Mouse (Mus musculus) adrenal gland (tissue): ENCODE results near the gene Hsd17b7.
"Not testable (repeated sequence)": the region's sequence is repeated elsewhere in the genome, so short reads cannot be mapped to it uniquely, and the experiment has no call there.

ENCODE experiments used
- intact Hi-C: fragments of 180-260 bp; cut with DNase I; formaldehyde crosslinking; loops from one replicate; pipeline ENCODE4 v1.15.1; 2025
- long read RNA-seq, 2 experiments: library from polyadenylated mRNA; unstranded; transcript quantifications; one replicate each; pipeline ENCODE4 v2.0.0; 2020; ENCODE audit warnings: borderline replicate concordance in 1 of 2; ENCODE audit not compliant: insufficient replicate concordance in 1 of 2

Gene Hsd17b7
- long read RNA-seq, experiment 1, full-length matches to known transcripts = 10 of 18 reads
- long read RNA-seq, experiment 1, partial matches to known transcripts = 1 of 18 reads
- long read RNA-seq, experiment 1, other reads (novel, unspliced or antisense) = 7 of 18 reads
- long read RNA-seq, experiment 2, full-length matches to known transcripts = 9 of 12 reads
- long read RNA-seq, experiment 2, partial matches to known transcripts = 0 of 12 reads
- long read RNA-seq, experiment 2, other reads (novel, unspliced or antisense) = 3 of 12 reads

DNA sequence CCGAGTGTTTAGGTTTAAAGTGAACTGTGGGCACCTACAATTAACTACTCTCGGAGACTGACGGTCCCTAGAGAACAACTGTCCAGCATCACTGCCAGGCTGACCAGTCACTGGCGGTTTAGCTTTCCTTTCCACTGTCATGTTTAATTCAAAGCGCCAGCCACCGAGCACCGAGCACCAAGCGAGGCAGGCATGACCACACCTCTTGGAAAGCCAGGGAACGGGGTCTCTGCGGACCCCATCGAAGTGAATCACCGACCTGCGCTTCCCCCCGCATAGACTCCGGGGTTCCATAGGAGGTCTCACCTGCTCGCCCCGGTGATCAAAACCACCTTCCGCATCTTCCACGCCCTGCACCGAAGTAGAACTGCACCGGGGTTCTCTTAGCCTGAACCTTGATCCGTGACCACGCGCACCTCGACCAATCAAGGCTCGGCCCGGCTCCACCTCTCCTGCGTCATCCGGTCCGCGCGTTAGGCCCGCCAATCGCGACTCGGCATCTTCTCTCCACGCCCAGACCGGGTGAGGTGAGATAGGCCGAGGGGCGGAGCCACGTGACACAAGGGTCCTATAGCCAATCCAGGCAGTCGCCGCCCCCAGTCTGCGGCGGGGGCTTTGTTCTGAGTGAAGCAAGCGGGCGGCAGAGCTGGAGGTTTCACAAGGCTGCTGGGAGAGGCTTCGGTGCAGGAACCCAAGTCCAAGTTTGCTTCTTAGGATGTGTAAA lies at the start of gene Hsd17b7:
Hsd17b7 (minus strand) TSS at position 450 of the 724 bp plus-strand sequence.
- intact Hi-C loops = loop anchor here (10.0 kb wide), 1 partner anchor 66 kb away; no protein-coding TSS in a partner anchor

DNA sequence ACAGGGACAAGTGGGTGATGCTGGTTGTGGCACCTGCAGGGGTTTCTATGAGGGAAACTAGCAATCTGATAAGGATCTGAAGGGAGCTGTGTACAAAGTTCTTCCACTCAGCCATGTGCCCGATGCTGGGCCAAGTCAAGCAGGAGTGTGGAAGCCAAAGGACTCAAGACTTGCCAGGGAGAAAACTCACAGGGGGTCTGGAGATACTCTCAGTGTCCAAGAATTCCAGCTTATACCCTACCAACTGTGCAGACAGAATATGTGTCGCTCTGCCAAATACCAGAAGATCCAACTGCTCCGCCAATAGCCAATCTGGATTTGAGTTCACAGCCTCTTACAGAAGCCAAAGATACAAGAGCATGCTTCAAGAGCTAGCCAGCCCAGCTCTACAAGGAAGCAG lies 45.7 kb upstream of the Hsd17b7 start:
- intact Hi-C loops = no loop called here

DNA sequence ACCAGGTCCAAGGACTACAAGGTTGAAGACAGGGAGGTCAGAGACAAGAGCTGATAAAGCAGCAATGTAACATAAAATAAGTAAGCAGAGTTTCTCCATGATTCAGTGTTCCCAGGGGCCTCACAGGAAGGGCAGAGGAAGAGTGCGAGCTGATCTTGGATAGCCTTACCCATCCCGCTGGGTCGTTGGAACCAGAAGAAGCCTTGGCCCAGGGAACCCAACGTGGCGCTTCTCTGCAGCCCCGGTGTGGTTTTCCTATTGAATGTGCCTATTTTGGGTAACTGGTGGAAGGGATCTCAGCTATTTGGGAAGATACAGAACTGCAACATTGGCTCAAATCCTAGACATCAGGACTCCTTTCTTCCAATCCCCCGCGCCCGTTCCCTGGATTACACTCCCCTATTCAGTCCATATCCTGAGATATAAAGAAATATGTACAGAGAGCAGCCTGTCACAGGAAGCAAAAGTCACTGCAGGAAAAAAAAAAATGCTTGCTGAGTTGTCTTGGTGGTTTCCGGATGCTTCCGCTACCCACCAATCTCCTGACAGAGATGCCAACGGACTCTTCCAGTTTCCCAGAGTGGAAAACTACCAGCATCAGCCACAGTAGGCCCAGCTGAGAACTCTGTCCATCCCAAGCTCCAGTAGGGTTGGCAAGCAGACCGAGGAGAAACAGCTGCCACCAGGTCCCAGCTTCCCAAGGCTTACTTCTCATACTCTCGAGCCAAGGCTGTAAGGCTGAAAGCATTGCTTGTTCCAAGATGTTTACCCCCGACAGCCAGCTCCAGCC lies 41.9 kb upstream of the Hsd17b7 start:
- intact Hi-C loops = no loop called here

DNA sequence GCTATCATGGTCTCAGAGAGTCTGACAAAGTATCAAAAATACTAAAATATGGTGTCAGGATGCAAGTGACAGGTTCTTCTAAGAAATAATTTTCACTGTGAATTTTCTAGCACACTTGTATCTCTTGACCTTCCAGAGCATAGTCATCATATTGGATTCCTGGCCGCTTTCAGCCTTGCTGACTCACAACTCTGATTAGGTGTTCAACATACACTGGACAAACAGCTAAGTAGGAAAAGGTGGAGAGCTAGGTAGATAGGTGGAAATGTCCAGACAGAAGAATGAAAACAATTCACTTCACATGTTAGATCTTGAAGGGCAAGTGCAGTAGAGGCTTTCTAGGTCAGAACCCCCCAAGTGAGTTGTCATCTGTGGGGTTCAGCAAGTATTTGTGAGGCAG lies 40.3 kb upstream of the Hsd17b7 start:
- intact Hi-C loops = no loop called here

DNA sequence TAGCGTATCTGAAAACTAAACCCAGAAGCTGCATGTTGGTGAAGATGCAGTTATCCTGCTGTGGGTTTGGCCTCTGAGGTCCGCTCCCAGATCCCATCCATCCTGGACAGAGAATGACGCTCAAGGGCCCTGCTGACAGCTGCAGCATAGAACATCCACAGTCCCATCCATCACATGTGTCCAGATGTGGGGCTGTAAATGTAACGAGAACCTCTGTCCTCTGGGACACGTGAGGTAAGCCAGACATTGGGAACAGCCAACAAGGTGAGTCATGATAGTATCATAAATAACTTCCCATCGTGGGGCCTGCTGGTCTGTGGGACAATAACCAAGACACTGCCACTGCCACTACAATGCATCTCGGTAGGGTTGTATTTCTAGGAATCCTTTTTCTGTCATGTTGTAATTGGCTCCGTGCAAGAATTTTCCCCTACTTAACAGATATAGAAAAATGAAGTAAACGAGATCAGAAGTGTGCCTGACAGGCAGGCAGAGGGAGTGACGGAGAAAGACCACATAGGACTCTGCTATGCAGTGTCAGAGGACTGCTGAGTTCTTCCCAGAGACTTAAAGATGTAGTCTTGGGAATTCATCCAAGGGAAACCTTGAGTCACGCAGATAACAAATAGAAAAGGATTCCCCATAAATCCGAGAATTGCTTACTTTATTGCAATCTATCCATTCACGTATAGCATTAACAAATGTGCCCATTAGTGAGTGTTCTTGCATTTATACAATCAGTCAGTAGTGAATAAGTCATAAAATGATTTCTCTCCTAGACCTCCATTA lies 39.6 kb upstream of the Hsd17b7 start:
- intact Hi-C loops = no loop called here

DNA sequence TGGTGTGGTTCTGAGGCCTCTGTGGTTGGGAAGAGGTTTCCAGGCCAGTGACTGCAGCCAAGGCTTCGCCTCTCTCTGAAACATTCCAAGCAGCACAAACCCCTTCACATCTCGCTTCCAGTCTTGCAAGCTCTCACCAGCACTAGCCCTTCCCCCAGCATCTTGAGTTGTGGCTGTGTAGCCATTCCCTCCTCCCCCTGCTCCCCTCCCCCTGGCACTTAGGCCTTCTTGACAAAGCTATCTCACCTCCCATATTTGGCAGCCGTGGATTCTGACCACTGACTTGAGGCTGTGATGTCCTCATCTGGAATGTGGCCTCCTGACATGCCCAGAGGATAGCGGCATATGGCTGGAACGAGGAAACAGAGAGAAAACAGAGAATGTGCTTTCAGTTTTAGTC lies 37.5 kb upstream of the Hsd17b7 start:
- intact Hi-C loops = no loop called here

DNA sequence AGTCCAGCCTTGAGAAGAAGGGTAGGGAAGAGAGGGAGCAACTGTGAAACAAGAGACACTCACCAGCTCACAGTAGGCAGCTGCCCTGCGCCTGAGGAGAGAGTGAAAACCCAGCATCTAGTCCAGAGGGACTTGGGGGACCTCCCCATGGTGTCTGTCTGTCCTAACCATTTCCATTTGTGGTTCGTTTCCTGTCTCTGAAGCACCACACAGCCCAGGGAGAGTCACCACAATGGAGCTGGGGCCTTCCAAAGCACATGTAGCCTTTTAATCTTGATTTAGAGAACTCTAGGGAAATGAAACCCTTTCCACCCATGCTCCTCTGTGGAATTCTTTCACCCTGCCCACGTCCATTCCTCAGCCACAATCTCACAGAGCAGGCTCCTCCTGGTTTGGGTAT lies 36.3 kb upstream of the Hsd17b7 start:
- intact Hi-C loops = no loop called here

DNA sequence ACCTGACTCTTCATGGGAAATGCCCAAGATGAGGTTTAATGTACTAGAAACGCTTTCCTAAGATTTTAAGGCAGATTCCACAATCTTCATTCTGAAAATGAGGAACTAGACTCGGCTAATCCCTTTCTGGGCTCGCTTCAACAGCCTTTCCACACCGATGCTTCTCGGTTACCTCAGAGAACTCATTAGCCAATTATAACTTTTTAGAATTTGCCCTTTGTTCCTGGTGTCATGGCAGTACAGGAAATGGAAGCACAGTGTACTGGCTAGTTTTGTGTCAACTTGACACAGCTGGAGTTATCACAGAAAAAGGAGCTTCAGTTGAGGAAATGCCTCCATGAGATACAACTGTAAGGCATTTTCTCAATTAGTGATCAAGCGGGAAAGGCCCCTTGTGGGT lies 24.9 kb upstream of the Hsd17b7 start:
- intact Hi-C loops = not testable (repeated sequence)

DNA sequence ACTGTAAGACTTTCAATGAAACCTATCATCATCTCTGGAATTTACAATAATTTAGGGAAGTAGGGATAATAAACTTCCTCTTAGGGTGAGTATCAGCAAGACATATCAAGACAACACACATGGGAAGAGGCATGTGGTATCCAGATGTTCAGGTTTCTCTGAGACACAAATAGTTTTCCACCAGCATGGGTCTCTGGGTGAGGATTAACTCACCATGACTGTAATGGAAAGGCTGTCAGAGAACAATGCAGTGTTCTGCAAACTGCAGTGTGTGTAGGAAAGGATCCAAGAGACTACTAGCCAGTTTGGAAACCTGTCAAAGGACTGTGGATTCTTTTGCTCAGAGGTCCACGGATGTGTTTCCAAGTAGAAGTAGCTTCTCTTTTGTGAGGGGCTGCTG lies 17.1 kb upstream of the Hsd17b7 start:
- intact Hi-C loops = no loop called here

DNA sequence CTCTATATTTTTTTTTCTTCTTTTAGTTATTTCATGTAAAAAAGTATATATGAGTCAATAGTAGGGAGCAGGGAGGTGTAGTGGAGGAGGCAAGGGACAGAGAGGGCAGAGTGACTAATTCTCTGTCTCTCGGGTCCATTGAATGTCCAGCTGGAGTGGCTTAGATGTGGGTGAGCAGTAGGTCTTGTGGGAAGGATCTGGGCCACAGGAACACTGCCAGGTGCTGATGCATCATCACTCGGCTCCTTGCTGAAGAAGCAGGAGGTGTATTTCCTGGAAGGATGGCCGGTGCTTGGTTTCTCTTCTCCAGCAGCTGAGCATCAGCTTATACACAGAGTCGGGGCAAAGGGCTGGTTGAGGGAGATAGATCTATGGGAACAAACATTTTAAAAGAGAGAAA lies 8.6 kb upstream of the Hsd17b7 start:
- intact Hi-C loops = no loop called here

DNA sequence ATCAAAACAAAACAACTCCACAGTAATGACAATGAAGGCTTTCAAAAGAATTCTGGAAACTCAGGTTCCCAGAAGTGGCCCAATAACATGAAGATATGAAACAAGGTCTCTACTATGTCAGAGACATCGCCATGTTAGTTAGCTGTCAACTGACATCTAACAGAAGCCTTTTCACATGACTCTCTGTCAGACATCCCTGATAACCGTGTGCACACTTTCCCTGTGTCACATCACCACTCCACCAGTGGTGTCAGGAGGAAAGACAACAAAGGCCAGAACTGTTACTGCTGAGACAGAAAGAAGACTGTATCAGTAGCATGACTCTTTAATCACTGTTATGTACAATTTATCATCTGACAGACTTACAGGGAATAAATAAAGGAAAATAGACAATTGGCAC lies 3.0 kb upstream of the Hsd17b7 start:
- intact Hi-C loops = no loop called here

DNA sequence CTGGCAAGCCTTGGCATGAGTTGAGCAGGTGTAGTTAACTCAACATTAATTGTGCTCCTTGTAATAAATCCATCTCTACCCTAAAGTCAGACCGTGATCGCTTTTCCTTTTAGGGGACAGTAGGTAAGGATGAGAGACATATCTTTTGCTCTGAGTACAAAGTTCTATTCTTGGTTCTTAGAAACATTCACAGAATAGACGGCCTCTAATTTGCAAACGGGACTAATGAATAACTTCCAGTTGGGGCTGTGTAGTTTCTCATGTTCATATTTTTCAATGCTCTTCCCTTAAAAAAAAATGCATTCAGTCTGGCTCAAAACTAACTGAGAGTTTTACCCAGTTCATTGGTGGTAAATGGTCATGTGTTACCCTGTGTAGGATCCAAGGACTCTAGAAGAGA lies 1.9 kb upstream of the Hsd17b7 start:
- intact Hi-C loops = no loop called here

DNA sequence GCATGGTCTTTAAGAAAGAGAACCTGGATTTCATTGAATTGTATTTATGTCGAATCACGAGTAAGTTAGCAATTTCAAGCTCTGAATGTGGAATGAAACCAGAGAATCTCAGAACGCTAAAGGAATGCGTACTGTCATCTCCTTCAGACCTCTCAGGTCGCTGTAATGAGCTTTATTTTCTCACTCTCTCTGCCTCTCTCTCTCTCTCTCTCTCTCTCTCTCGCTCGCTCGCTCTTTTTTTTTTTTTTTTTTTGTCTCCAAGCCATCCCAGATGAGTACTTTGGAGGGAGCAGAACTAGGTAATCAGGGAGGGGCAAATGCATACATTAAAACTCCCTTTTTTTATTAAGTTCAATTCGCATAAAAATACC lies 460 bp upstream of the Hsd17b7 start:
- intact Hi-C loops = loop anchor here (10.0 kb wide), 1 partner anchor 65 kb away; no protein-coding TSS in a partner anchor

DNA sequence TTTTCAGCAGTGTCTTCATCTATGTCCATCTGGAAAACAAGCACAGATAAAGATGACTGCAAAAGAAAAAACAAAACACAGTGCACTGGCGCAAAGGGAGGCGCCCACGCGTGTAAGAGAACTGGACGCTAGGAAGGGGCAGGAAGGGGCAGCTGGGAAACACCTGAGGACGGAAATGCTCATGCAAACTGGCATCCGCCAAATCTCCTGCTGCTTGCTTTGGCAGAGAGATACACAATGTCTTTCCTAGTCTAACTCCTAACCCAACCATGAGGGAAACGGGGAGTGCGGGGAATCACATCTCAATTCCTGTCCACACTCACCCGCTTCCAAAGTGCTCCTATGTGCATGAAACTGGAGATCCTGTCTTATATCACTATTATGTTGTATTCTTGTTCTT lies 15.9 kb downstream of the Hsd17b7 start:
- intact Hi-C loops = no loop called here

DNA sequence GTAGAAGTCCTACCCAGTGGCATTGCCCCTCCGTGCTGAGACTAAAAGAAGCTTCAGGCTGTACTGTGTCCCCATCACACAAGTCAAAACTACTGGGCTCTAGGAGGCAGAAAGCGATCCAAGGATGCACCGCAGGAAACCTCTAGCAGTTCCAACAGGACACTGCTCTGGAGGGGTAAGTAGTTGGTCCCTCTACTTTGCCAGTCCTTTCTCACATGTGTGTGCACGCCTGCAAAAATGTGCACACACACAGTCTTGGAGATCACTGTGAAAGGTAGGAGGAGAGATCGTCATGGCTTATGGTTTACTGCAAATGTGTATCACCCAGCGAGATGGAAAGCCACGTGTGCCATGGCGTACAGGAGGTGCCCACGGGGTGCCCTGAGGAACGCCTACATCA lies 16.4 kb downstream of the Hsd17b7 start:
- intact Hi-C loops = no loop called here

DNA sequence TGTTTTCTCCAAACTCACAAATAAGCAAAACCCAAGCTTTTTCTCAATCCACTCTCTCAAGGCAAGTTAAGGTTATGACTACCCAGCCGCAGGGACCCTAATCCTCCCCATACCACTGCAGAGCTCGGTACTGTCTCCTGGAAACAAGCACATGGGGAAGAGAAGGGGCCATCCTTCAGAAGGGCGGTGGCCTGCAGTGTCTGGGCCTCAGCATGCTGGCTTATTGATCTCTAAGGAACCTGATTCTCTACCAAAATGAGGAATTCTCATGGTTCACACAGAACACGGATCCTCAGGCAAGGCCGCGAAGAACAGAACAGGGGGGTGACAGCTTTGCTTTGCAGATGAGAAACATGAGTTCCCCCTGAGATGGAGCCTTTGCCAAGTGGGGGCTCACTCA lies 17.5 kb downstream of the Hsd17b7 start:
- intact Hi-C loops = no loop called here

DNA sequence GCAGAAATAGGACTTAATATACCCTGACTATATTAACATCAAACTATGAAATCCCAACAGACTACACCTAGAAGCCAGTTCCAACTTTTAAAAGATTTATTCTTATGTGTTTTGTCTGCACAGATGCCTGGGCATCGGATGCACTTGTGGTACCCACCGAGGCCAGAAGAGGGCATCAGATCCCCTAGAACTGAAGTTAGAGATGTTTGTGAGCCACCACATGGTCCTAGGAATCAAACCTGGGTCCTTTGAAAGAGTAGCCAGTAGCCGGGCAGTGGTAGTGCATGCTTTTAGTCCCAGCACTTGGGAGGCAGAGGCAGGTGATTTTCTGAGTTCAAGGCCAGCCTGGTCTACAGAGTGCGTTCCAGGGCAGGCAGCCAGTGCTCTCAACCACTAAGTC lies 18.4 kb downstream of the Hsd17b7 start:
- intact Hi-C loops = no loop called here

DNA sequence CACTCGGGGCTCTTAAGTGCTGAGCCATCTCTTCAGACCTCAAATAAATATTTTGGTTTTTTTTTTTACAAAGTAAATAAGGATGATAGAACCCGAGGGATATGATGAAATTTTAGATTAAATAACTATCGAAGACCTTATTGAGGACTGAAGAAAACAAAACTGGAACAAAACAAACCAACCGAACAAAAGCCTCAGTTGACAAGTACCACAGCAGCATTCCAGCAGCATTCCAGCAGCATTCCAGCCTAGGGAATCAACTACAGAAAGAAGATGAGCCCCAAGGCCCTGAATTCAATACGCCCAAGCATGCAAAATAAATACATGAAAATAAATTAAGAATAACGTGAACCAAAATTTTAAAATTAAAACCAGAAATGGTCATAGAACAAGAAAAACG lies 19.1 kb downstream of the Hsd17b7 start:
- intact Hi-C loops = loop anchor here (5.0 kb wide), 1 partner anchor 177 kb away; no protein-coding TSS in a partner anchor

DNA sequence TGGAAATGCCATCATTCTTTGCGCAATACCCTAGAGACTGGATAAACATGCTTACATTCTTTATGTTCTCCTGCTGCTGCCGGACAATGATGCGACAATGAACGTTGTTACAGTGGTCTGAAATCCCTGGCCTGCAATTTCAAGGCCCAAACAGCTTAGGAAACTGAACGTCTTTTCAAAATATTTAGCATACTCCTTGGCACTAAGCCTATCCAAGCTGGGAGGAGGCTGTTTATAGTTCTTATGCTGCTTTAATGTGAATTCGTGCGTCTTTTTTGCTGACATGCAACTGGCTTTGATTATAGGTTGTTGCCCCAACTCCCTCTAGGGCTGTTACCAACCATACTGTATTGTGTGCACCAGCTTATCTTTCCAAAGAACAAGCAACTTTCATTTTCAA lies 20.2 kb downstream of the Hsd17b7 start:
- intact Hi-C loops = loop anchor here (5.0 kb wide), 1 partner anchor 178 kb away; no protein-coding TSS in a partner anchor

DNA sequence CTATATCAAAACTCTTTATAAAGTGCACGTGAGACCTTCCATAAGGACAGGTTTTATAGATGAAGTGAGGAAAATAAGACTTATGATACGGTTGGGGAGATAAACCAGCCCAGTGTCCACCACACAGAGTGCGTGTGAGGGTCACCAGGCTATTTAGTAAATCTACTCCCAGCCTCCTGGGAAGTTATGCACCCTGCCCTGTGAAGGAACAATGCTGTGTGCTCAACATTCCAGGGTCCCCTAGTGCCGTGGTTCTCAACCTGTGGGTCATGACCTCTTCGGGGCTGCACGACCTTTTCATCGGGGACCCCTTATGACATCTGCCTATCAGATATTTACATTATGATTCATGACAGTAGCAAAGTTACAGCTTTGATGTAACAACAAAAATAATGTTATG lies 20.8 kb downstream of the Hsd17b7 start:
- intact Hi-C loops = loop anchor here (5.0 kb wide), 1 partner anchor 179 kb away; no protein-coding TSS in a partner anchor

DNA sequence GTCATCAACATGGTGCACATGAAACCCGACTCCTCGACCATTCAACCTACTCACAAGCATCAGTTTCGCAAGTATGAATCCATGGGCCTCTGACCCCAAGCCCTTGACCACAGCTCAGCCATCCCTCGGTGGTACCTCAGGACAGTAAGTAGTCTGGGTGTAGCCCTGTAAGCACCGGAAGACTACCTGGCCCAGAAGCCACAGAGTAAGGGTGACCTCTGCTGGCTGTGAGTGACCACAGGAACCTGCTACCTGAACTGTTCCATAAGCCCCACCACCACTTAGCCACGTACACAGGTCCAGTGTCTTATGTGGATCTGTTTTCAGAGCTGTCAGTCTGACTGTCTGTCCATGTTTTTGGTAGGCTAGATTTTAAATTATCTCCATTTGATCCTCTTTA lies 21.4 kb downstream of the Hsd17b7 start:
- intact Hi-C loops = loop anchor here (5.0 kb wide), 1 partner anchor 180 kb away; no protein-coding TSS in a partner anchor
